ENCODE assay signal across 33 mouse cellular contexts in genomic region chr13:103726872-103727271, GRCm38 (mm10).
"Had no signal": no experiment of that assay in that cellular context is flagged by ENCODE, and none has a peak within 500 bp of the region (broad histone marks: within the 10 kb centered on the region; RNA-seq: fewer than 3 reads in every experiment).

No protein-coding gene starts in this region.

- H3K4me1 ChIP-seq: heart, embryonic 10.5 days; heart, embryonic 12.5 days; heart, embryonic 13.5 days; heart, embryonic 15.5 days; hindbrain, embryonic 10.5 days; hindbrain, embryonic 12.5 days; hindbrain, embryonic 13.5 days; hindbrain, embryonic 15.5 days; intestine, embryonic 15.5 days; kidney, embryonic 15.5 days had no signal

- DNase-seq: heart, postnatal 10 days; heart, postnatal 14 days; heart, postnatal 4 days; kidney, adult 11 months; kidney, adult 18-20 months; kidney, adult 8-10 months; kidney, adult 9 months; kidney, postnatal 10 days; kidney, postnatal 14 days; kidney, postnatal 25 days; kidney, postnatal 36 days; kidney, postnatal 4 days; layer of hippocampus, adult 9-11 months; layer of hippocampus, postnatal 36 days had no signal

- H3K27ac ChIP-seq: heart, embryonic 10.5 days; heart, embryonic 13.5 days; heart, embryonic 15.5 days; hindbrain, embryonic 10.5 days; hindbrain, embryonic 12.5 days; hindbrain, embryonic 13.5 days; hindbrain, embryonic 14.5 days; hindbrain, embryonic 15.5 days; intestine, embryonic 15.5 days; kidney, embryonic 15.5 days; kidney, postnatal 0 days; layer of hippocampus, adult 2 months; left cerebral cortex, adult 2 months had no signal

- H3K4me2 ChIP-seq: heart, embryonic 11.5 days; heart, embryonic 12.5 days; heart, embryonic 13.5 days; heart, embryonic 15.5 days; hindbrain, embryonic 12.5 days; hindbrain, embryonic 13.5 days; hindbrain, embryonic 14.5 days; hindbrain, embryonic 15.5 days; intestine, embryonic 15.5 days; kidney, embryonic 15.5 days had no signal

- H3K9me3 ChIP-seq: heart, embryonic 13.5 days; heart, embryonic 15.5 days; hindbrain, embryonic 15.5 days; intestine, embryonic 15.5 days; kidney, embryonic 15.5 days had no signal

- H3K4me3 ChIP-seq: heart, embryonic 10.5 days; heart, embryonic 12.5 days; heart, embryonic 13.5 days; heart, embryonic 15.5 days; hindbrain, embryonic 10.5 days; hindbrain, embryonic 12.5 days; hindbrain, embryonic 13.5 days; hindbrain, embryonic 15.5 days; intestine, embryonic 15.5 days; kidney, embryonic 15.5 days; layer of hippocampus, adult 2 months; left cerebral cortex, adult 2 months had no signal

- ATAC-seq: hindbrain, embryonic 16.5 days; inflammation-experienced regulatory T-cells, adult 6 months; intestine, embryonic 15.5 days; intestine, embryonic 16.5 days; intestine, postnatal 0 days had no signal

- H3K27me3 ChIP-seq: heart, embryonic 12.5 days; heart, embryonic 13.5 days; heart, embryonic 15.5 days; hindbrain, embryonic 12.5 days; hindbrain, embryonic 13.5 days; hindbrain, embryonic 15.5 days; intestine, embryonic 15.5 days; kidney, embryonic 15.5 days had no signal

- H3K36me3 ChIP-seq: heart, embryonic 15.5 days; hindbrain, embryonic 12.5 days; hindbrain, embryonic 15.5 days; intestine, embryonic 15.5 days had no signal

- H3K9ac ChIP-seq: heart, embryonic 12.5 days; heart, embryonic 13.5 days; heart, embryonic 15.5 days; hindbrain, embryonic 12.5 days; hindbrain, embryonic 13.5 days; hindbrain, embryonic 14.5 days; hindbrain, embryonic 15.5 days; intestine, embryonic 15.5 days; kidney, embryonic 15.5 days had no signal
